Mouse (Mus musculus) CH12.LX (cell line): ENCODE results near the gene Lad1.
A peak's percentile ranks its signal among the peaks of the same experiment; 100 is the strongest.

ENCODE experiments used
- CTCF ChIP-seq, 2 experiments: IDR thresholded peaks in 1 of 2; conservative IDR thresholded peaks in 1 of 2; 2 replicates each; pipeline ENCODE4 v1.5.1; 2011 to 2012; ENCODE audit warnings: low read depth in 2 of 2, low read length in 2 of 2, improper control_type of control experiment in 1 of 2, inconsistent platforms in 1 of 2, mild to moderate bottlenecking in 1 of 2, moderate library complexity in 1 of 2
- NRF1 ChIP-seq: IDR thresholded peaks from 2 replicates; pipeline ENCODE4 v1.6.1; 2014; ENCODE audit warnings: low read depth, mild to moderate bottlenecking, inconsistent platforms, low read length, improper control_type of control experiment, moderate library complexity
- RAD21 ChIP-seq: IDR thresholded peaks from 2 replicates; pipeline ENCODE4 v1.6.1; 2011; ENCODE audit warnings: low read depth, mild to moderate bottlenecking, low read length, improper control_type of control experiment, moderate library complexity

DNA sequence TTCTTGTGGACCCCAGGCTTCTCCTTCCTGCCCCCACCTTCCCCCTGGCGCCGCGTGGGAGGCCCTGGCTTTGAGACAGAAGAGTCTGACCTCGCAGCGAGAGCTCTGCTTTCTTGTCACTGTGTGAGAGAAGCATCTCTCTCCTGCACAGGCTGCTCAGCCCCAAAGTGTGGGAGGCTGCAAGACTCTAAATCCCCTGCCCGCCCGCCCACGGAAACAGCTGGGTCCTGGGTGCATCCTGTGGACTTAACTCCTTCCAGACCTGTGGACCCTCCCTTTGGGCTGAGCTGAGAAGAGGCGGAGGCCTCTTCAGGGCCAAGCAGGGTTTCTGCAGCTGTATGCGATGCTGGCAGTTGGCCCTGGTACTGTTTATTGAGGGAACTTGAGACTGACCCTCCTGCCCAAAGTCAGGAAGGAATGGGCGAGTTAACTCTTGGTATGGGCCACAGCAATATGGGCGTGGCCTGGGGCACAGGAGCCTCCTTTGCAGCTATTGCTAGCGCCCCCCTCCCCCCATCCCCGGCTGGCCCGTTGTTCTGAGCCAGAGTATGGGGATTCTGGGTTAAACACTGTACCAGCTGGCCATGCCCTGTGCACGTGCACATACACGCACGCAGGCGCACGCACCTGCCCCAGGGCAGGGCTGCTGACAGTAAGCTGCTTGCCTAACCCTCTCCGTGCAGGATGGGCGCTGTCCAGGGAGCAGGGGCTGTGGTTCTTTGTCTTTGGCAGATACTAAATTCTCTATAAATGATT, 39.4 kb upstream of the Lad1 start, which contains the start of gene Tnni1:
- TF ChIP-seq CTCF (conservative IDR thresholded peaks at IDR 0.05 in 1 of 2, IDR thresholded peaks at IDR 0.05 in 1 of 2; ENCODE audit: low read depth in 2 of 2, low read length in 2 of 2) (no peak), RAD21 (no peak), NRF1 (0 out of 2 replicates have a peak, but pooled peaks have one; percentile 15)
